Mouse (Mus musculus) MN1 (cell line): ENCODE results near the gene Rnf13.

Experiments used
- DNase-seq: peaks from one replicate; pipeline ENCODE4 v3.0.0-alpha.2; 2016; ENCODE audit warnings: low spot score

Gene Rnf13

GRCm38 (mm10) chr3:57845786-57846661 lies 110.2 kb downstream of the Rnf13 start:
- DNase-seq = peak; percentile 32

GRCm38 (mm10) chr3:57846662-57846911 lies 110.7 kb downstream of the Rnf13 start:
- peak; percentile 65 for DNase-seq

DNA sequence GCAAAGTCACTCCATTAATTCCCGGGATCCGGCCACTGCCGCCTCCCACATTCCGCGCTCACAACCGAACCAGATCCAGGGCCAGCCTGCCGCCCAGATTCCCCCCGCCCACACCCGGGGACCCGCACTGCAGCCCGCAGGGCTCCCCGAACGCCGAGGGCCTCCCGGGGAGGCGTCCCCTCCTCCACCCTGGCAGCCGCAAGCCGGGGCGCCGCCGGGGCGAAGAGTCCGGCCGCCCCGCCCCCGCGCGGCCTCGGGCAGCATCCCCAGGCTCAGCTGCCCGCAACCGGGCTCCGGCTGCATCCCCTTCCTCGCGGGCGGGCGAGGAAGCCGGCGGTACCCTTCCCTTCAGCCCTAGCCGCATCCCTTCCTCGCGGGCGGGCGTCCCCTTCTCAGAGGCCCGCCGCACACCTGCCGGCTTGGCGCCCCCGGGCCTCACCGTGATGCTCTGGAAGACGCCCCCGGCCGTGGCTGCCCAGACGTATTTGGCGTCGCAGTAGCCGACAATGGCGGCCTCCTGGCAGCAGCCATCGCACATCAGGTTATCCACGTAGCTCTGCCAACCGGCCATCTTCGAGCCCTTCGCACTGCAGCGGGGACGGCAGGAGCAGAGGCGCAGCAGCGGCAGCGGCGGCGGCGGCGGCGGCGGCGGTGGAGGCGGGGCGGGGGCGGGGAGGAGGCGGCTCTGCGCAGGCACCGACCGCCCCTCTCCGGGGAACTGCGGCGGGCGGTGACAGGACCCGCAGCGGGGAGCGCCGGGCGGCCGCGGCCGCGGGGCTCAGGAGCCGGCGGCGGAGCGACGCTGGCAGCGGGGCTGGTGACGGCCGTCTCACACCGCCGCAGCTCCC lies 111.3 kb downstream of the Rnf13 start:
- DNase-seq = peak; percentile 64

DNA sequence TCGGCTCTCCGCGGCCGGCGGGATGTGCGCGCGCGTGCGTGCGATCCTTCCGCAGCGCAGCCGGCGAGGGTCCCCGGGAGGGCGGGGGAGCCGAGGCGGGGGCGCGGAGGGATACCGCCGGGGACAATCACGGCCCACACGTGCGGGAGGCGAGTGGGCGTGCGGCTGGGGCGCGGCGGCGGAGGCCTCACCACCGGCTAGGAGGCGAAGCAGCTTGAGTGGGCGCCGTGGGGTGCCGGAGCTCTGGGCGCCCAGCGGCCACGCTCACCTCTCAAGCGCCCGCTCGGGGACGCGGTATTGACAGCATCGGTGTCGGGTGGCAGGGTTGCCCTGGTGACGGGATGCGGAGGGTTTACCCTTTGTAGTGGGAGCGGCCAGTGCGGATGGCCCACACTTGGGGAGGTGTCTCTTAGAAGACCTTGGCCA lies 111.9 kb downstream of the Rnf13 start, which contains the start of gene Pfn2:
Pfn2 (minus strand) TSS at position 320 of the 426 bp plus-strand sequence.
- peak; percentile 93 for DNase-seq

DNA sequence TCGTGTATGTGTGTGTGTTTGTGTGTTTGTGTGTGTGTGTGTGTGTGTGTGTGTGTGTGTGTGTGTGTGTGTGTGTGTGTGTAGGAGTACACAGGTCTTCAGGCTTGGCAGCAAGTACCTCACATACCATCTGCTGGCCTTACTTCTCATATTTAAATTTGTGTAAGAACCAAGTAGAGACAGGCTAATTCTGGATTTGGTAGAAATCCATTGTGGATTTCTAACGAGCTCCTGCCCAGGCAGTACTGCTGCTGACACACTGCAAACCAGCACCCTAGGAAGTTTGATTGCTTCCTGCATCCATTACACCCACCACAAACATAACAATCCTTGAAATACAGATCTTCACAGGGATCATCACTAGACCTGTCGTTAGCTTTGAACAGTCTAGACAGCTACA lies 147.1 kb downstream of the Rnf13 start:
- DNase-seq = no peak
